Mouse (Mus musculus) cerebellum, adult 2 months (tissue): ENCODE results near the gene Pknox1.

Experiments
- CTCF ChIP-seq: fragments of 200-500 bp; IDR thresholded peaks from 2 replicates; pipeline ENCODE4 v1.5.1; 2011; ENCODE audit warnings: low read depth, mild to moderate bottlenecking, control low read depth, low read length, moderate library complexity, borderline replicate concordance; ENCODE audit not compliant: insufficient read depth
- POLR2A ChIP-seq: fragments of 200-500 bp; IDR thresholded peaks from 2 replicates; pipeline ENCODE4 v1.6.1; 2011; ENCODE audit warnings: low read length, control low read depth, borderline replicate concordance; ENCODE audit not compliant: insufficient read depth

DNA sequence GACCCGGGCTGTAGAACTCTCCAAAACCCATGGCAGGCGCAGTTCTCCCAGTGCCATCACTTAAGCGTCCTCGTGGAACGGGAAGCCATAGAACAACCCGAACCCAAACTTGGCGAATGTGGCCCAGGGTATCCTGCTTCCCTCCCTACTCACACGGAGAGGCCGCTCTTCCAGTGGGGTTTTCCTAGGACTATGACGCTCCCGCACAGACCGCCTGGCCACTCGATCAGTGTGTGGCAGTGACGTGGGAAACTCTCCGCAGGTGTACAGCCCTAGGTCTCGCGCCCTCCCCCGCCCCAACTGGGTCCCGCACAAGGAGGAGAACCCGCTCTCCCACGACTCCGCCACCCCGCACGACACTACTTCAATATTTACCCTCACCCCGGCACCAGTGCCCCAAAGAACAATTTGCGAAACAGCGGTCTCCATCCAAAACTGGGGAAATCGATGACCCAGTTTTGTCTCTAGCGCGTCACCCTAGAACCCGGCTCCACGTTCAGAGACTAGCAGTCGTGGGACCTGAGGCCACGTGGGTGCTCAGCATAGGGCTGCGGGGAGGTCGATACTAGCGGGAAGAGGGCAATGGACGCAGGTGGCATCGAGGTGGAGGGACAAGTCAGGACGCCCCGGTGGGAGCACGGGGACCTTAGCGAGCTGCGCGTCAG, 71.9 kb downstream of the Pknox1 start:
- TF ChIP-seq CTCF (no peak), POLR2A (no peak)
